Mouse (Mus musculus) adrenal gland, postnatal 25 days (tissue): ENCODE data around the gene Bex2. TPM values are rescaled to one million over a fixed set of nuclear protein-coding genes. Genes with fewer than 3 reads are reported as not detected.
A peak's percentile ranks its signal among the peaks of the same experiment; 100 is the strongest.
"Not testable (repeated sequence)": the region's sequence is repeated elsewhere in the genome, so short reads cannot be mapped to it uniquely, and the experiment has no call there.

Source experiments
- DNase-seq: peaks from one replicate; pipeline ENCODE4 v3.0.0; 2021; ENCODE audit warnings: mixed read lengths
- long read RNA-seq: library from polyadenylated mRNA; stranded (forward); transcript quantifications from one replicate; pipeline ENCODE4 v2.0.0, GENCODE M21; 2021
- total RNA-seq: library from RNA; stranded (reverse); gene quantifications from 2 replicates; pipeline ENCODE4 v1.2.3, GENCODE M21; 2021

Bex2 gene
- total RNA-seq = 16.1 and 27.7 TPM in 2 replicates
- long read RNA-seq, transcript Bex2-201 (3 exons, 903 nt) = major isoform, 8 of 11 reads
- long read RNA-seq, partial matches to known transcripts = 3 of 11 reads
- long read RNA-seq, other reads (novel, unspliced or antisense) = 0 of 11 reads

DNA sequence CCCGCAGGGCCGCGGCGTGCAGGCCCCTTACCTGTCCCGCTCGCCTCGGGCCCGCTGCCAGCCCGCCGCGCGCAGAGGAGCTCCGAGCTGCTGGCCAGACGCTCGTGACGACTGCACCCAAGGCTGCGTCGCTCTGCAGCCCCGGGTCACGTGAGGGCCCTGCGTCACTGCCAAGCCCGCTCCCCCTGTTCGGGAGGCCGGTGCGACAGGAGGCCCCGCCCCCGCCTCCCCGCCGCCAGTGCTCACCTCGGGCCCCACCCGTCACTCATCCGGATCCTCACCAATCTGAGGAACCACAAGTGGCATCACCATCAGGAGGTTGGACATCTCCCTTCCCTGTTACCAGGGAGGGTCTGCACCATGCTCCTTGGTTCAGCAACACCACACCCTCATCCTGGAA is at the start of gene Bex2:
TSS of gene Bex2 (minus strand) at position 217 of the 400 bp plus-strand sequence.
- not testable (repeated sequence) for DNase-seq

DNA sequence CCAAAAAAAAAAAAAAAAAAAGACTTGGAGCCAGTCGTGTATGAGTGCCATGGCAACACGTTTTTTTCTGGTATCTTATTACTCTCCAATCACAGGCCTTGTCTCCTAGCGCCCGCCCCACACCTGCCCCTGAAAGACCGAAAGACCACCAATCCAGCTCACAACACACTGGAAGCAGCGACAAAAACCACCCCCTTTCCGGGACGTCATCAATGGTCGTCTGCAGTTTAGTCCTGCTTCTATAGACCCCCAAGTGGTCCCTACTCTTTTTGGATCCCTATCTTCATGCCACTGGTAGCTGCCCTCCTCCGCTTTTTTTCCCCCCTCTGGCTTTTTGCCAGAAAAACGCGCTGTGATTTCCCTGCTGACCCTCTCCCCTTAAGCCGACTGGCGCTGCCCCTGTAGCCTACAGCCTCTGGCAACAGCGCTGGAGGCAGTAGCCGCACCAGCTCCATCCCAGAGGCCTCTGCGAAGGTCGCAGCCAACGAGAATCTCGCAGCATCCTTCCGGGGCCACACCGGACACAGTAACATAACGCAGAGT is 47.5 kb upstream of the Bex2 start:
- peak; percentile 30 for DNase-seq

DNA sequence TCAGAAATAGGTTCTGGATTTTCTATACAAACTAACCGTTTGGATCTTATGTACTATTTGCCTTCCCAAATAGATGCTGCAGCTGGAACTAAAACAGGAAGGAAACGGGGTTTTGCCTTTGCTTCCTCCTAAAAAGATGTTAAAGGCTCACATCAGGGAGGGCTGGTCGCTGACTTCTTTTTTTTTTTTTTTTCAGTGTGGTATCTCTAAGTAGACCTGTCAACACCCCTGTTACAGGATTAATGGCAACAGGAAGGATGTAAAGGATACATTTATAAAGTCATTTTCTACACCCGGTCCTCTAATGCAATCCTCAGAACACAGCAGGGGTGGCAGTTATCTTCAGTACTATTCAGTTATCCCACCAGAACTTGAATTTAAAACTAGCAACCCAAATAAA is 47.0 kb upstream of the Bex2 start:
- no peak for DNase-seq

DNA sequence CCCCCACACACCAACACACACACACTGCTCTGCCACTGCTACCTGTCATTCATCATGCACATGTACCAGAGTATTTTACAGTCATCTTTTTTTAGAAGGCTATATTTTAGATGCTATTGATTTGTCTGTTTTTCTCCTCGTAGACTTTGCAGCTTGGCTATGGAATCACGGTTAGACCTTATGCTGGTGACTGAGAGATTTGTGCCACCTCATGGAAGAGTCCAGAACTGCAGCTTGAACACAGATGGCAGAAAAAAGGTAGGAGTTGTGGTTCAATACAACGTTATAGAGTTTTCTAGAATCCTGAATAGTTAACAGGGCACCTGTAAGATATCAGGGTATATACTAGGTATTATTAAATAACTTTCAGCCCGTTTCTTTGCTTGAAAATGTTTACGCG is 39.9 kb upstream of the Bex2 start:
- peak; percentile 11 for DNase-seq

DNA sequence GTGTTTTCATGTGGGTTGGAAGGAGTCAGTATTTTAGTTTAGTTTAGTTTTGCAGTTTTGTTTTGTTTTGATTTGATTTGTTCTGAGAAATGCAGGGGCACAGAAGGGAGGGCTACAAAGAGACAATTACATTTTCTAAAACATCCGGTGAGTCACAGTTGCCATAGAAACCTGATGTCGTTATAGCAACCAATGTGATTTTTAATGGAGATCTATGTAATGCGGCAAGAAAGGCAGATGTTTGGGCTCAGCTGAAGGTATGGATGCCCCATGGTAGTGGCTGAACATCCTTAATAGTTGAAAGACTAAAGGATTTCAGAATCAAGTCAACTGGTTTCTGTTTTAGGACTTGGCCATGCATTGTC is 36.7 kb upstream of the Bex2 start:
- no peak for DNase-seq

DNA sequence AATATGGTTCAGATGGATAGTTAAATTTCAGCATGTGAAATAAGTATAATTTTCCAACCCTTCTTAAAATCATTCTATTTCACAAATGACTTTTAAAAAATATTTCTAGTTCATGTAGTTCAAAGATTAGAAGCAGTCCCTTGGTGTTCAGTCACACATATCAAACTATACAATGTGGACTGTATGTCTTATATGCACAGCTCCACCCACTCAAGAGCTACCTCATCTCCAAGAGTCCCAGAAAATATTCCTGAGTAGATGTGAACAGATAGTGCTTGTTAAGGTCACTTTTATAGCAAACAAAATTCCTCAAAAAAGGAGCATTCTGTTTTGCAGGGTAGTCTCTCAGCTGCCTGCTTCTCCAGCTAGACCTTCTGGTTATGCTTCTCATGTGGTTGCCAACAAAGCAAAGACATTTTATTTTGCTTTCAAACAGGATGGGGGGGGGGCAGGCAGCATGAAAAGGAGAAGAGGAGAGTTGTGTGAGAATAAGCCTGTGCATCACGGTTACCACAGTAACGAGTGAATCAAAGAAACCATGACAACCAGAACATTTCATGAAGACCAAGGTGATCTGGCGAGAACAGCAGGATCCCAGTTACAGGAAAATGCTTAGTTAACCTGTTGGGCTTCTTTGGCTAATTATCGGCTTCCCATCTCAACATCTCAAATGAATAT is 36.1 kb upstream of the Bex2 start:
- DNase-seq = no peak

DNA sequence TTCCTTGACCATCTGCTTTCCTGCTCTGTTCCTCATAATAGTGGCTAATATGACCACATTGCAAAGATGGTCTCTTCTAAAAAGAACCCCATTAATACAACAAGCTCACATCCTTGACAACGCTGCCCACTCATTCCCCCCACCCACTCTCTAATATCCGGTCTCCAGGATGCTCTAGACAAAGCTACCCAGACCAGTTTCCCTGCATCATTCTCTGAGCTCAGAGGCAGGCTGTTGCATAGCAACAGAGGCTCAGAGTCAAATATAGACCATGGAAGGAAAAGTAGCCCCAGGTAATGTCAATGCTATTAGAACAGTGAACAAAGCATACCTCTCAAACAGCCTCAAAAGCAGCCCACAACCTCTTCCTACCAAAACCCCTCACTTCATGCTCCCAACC is 26.4 kb upstream of the Bex2 start:
- no peak for DNase-seq

DNA sequence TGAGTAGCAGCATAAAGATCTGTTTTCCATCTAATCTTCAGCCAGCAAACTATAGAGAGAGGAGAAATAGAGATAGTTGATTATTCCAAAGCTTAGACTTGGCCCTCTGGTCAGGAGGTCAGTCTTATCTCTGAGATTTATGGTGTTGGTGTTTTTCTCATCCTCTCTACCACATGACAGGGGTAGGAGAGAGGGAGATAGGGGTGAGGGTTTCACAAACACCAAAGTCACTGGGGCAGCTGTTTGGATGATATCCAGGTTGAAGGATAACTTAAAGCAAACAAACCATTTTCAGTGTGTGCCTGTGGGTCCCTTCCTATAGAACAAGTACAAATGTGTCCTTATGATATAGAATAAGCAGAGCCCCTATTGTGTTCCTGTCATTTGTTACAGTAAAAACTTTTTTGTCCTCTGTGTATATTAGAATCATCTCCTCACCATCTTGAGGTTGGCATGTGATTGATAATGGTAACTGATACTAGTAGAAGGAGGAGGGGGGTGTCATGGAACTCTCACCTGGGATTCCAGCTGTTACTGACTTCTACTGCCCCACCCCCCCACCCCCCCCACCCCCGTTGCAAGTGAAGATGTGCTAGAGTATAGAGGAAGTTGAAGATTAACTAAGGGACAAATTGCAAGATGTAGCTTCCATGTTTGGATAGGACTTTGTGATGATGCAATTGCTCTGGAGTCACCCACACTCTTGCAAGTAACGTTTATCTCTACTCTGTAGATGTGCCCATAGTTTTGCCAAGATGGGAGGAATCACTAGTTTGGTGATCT is 24.7 kb upstream of the Bex2 start:
- DNase-seq = no peak

DNA sequence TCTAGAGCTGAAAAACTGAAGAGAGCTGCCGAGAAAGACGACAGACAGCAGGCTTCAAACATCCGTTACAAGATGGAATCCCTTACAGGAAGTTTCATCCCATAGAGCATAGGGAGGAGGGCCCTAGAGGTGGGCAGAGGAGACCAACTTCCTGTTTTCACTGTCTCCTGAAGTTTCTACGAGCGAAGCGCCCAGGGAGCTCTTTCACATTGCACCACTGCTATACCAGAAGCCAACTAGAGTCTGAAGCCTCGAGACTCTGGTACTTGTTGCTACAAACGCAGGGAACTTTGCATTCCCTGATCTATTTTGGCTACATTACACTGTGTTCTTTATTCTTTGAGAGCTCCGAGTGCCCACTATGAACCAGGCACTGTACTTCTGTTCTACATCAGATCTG is 17.1 kb upstream of the Bex2 start, which contains the start of gene Nxf3:
TSS of gene Nxf3 (minus strand) at position 101 of the 400 bp plus-strand sequence.
- no peak for DNase-seq

DNA sequence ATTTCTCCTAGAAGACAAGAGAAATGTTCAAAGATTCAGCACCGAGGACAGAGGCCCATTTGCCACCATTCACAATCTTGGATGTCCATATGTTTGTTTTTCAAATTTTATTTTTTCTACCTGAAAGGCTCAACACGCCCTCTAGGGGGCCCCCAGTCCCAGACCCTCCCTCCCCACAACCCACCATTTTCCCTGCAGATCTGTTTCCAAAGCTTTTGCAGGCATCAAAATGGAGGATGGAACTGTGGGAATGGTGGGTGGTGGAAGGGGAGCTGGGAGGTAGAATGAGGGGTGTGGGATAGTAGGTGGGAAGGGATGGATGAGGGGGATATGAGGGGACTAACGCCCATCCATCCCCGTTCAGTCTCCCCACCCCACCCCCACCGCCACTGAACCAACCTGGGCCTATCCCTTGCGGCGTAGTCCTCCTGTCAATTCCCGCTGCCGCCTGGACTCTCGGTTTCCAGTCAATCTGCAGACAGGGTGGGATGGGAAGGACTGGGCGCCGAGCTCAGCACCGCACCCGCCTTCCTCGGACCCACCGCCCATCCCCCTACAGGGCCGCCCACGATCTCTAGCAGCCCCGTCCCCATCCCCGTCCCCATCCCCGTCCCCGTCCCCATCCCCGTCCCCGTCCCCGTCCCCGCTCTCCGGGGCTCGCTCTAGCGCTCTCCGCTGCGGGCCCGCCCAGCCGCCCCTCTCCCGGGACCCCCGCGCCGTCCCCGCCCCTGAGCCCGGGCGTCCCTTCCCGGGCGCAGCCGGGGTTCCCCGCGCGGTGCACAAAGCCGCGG is 640 bp downstream of the Bex2 start:
- DNase-seq = not testable (repeated sequence)

DNA sequence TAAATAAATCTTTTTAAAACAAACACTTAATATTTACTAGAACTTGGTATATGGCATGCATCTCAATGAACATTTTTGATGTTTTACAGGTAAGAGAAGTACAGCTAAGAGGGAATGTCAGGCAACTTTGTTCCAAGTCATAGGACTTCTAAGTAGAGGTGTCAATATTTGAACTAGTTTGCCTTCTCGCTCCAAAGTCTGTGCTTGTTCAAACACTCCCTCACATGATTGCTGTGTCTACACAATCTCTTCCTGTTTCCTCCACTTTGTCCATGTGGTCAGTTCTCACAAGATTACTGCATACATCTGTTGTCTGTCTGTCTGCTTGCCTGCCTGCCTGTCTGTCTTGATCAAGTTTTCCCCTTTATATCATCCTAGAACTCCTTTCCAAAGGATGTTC is 7.3 kb downstream of the Bex2 start:
- DNase-seq = no peak

DNA sequence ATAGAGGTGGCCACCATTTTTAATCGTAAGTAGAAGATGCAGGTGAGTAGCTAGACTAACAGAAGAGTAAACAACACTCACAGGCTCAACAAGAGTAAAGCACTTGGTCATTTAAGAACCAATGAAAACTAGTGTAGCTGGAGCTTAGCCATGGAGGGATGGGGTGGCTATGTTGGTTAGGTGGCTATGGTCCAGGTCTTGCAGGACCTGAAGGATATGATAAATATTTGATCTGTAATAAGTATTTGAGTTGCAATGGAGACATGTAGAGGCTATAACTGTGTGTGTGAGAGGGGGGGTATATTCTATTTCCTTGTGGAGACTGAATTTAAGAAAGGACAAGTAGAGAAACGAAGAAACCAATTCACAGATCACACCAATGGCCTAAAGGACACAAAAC is 16.8 kb downstream of the Bex2 start:
- DNase-seq = no peak

DNA sequence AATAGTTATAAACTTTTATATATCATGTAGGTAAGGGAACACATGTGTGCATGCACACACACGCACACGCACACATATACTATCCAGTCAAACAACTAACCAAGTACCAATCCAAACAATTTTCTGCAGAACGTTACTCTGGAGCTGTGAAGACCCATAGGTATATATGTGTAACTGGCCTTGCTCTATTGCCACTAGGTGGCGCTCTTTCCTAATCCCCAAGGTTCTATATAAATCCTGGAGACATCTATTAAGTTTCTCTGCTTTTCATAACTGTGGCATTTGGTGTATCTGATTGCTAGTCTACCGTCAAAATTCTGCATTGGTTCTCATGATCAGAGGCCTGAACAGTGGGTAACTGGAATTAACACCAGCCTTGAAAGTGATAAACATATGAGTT is 20.5 kb downstream of the Bex2 start:
- peak; percentile 23 for DNase-seq

DNA sequence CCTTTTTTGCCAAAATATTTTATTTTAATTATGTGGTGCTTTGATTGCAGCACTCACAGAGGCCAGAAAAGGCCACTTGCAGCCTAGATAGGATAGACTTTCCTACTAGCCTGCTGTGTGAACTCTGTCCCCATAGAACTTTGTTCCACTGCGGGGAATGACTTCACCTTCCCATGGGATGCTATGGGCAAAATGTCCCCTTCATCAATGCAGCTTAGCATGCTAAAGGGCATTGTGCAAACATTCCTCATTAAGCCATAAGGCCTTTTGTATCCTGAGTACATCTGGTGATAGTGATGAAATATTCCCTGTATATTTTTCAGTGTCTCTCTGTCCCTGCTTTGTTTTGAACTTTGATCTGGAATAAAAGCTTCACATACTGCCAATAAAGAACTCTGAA is 24.3 kb downstream of the Bex2 start:
- no peak for DNase-seq

DNA sequence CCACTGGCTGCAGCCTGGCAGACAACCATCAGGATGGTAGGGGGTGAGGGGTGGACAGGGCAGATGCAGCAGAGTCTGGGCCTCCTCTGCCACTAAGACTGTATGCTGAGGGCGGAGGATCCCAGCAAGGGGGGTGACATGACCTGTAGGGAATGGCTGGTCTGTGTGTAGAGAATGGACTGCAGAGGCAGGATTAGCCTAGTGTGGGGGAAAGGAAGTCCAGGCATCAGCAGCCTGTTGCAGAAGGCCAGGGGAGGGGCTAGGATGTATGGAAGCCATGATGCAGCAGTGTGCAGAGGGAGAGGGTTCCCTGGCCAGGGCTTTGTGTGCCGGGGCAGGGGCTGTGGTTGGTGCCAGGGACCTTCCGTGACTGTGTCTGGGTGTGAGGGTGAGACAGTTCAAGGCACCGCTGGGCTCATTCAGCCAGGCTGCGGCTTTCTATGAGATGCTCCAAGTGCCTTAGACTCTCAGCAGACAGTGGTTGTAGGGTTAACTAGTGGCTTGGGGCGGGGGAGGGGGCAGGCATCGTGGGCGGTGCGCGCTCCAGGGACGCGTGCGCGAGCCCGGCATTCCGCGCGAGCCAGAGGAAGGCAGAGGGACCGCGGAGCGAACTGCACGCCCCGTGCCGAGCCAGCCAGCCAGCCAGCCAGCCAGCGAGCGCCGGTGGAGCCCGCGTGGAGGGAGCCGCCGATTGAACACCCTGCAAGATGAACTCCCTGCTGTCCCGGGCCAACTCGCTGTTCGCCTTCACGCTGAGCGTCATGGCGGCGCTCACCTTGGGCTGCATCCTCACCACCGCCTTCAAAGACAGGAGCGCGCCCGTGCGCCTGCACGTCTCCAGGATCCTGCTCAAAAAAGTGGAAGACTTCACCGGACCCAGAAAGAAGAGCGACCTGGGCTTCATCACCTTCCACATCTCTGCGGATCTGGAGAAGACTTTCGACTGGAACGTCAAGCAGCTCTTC is 35.0 kb downstream of the Bex2 start, which contains the start of gene Arxes1:
TSS of gene Arxes1 (plus strand) at position 569 of the 965 bp plus-strand sequence.
- DNase-seq = peak; percentile 17

DNA sequence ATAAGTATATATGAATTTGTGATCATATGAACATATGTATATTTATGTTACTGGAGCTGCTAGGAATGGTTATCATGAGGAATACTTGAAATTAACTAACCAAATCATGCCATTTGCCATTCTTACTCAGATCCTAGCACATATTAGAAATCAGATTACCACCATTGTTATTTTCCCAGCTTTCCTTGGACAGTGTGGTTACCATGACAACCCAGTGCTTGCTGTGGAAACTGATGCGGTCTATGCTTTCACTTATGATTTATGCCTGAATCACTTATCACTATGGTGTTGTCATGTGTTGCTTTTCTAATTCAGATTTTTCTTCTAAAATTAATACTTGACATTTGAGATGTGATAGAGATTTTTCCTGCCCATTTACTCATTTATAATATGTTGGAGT is 37.7 kb downstream of the Bex2 start:
- DNase-seq = no peak

Other genes with a start within 250 kb of the Bex2 start
- 28.2 and 29.4 TPM in 2 replicates for gene Gprasp2, start 229.2 kb downstream of the Bex2 start, total RNA-seq
- gene Arxes2, start 74.4 kb downstream of the Bex2 start, total RNA-seq = 23.5 and 25.4 TPM in 2 replicates
- gene Arxes1, start 34.9 kb downstream of the Bex2 start, total RNA-seq = 4.0 and 5.5 TPM in 2 replicates
- gene Nxf3, start 17.0 kb upstream of the Bex2 start, total RNA-seq = not detected in 2 replicates
- 7.0 and 10.3 TPM in 2 replicates for gene Bex4, start 70.8 kb upstream of the Bex2 start, total RNA-seq
- 44.4 and 51.1 TPM in 2 replicates for gene Tceal8, start 104.1 kb upstream of the Bex2 start, total RNA-seq
- gene Tceal5, start 135.6 kb upstream of the Bex2 start, total RNA-seq = 2.1 and 4.1 TPM in 2 replicates
- not detected in 2 replicates for gene Tceal7, start 146.5 kb upstream of the Bex2 start, total RNA-seq
- 12.5 and 12.7 TPM in 2 replicates for gene Bex1, start 147.3 kb upstream of the Bex2 start, total RNA-seq
- 363 and 423 TPM in 2 replicates for gene Tceal9, start 176.8 kb upstream of the Bex2 start, total RNA-seq
- 128 and 147 TPM in 2 replicates for gene Bex3, start 202.0 kb upstream of the Bex2 start, total RNA-seq